Mouse (Mus musculus) spleen, adult 2 months (tissue): ENCODE data around the gene Dab2.

Experiments
- CTCF ChIP-seq: fragments of 200-500 bp; IDR thresholded peaks from 2 replicates; pipeline ENCODE4 v1.5.1; 2011; ENCODE audit warnings: mild to moderate bottlenecking, inconsistent platforms; ENCODE audit not compliant: insufficient read depth, insufficient read length, insufficient replicate concordance; ENCODE audit errors: extremely low read depth
- POLR2A ChIP-seq: fragments of 200-500 bp; IDR thresholded peaks from 2 replicates; pipeline ENCODE4 v1.6.1; 2011; ENCODE audit warnings: low read depth, low read length, inconsistent platforms

DNA sequence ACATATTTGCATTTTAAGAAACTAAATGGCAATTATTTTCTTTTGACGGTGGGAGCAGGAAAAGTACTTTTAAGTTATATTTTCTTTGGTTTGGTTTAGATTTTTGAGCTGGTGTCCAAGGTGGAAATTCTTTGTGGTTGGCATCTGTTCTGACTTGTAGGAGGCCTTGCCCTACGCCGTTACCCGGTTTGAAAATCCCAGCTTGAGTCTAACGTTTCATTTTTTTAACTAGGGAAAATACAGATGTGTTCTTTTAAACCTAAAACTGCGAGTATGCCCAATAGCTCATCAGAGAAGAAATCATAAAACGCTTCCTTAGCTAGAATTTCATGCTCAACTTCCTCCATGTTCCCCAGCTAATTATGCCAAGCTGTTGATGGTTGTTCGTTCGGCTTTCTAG is 16.3 kb upstream of the Dab2 start:
- no peak for TF ChIP-seq CTCF
- no peak for TF ChIP-seq POLR2A
